Mouse (Mus musculus) liver, embryonic 14.5 days (tissue): ENCODE measurements at regions not wholly inside any gene's neighbourhood (a gene's known extent, or its start where the extent isn't known, plus 50 kb on each side); places are given as distances from the start of the nearest gene placed in this dataset.

Source experiments
- CTCF ChIP-seq: IDR thresholded peaks from 2 replicates; pipeline ENCODE4 v1.5.1; 2016; ENCODE audit warnings: antibody characterized with exemption, low read depth, control low read depth
- EP300 ChIP-seq: IDR thresholded peaks from 2 replicates; pipeline ENCODE4 v1.6.1; 2016; ENCODE audit warnings: antibody characterized with exemption, low read depth

DNA sequence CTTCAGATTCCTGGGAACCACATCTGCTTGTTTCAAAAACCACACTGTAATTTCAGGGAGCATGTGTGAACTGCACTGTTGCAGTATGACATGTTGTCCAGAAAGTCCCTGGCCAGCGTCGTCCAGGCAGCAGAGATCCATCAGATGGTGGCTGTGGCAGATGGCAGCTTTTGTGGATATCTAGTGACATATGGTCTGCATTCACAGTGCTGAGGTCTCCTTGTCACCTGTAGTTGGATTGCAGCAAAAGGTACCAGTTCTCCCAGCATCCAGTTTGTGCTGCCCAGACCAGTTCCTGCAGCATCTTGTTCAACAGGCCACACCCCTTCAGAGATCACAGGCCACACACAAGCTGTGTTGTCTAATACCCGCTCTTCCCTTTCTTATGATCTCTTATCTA is 80.1 kb upstream of the D1Pas1 start:
- no peak for TF ChIP-seq CTCF
- TF ChIP-seq EP300 = no peak
